Mouse (Mus musculus): ENCODE measurements around the gene Borcs5. TPM values are rescaled to one million over a fixed set of nuclear protein-coding genes. Genes with fewer than 3 reads are reported as not detected.

The Borcs5 gene
- total and polyA plus RNA-seq, 3 experiments = 10.2 to 16.4 (median 10.4) TPM

- H3K36me3 ChIP-seq (replicated peaks in 1 of 2; ENCODE audit: control insufficient read depth in 1 of 2, insufficient read depth in 1 of 2, low read length in 1 of 2) = peaks cover 16 to 48% of the 10 kb centered on the region in 2 experiments
- H3K27me3 ChIP-seq (replicated peaks) = no peaks in the 10 kb centered on the region
- H3K27ac ChIP-seq (ENCODE audit: insufficient read depth, low read depth) = no peak overlapping the region
- H3K9ac ChIP-seq (ENCODE audit: insufficient read depth, low read depth) = no peak overlapping the region
- in situ Hi-C loops (cut with MboI; ENCODE audit: low pct_ligation_motif_present, low pct_unique_long_range_greater_than_20kb, low sequenced_read_pairs) = no loop called here
- no peak for DNase-seq (ENCODE audit: extremely low read depth)
- peaks cover 0 to 15% of the 10 kb centered on the region in 2 experiments; a peak in 2 of 4 replicates for H3K4me1 ChIP-seq (ENCODE audit: control insufficient read depth in 1 of 2, insufficient read depth in 2 of 2)
- H3K4me2 ChIP-seq (ENCODE audit: insufficient read depth, low read depth, poor library complexity, severe bottlenecking) = no peak overlapping the region
- H3K9me3 ChIP-seq (replicated peaks; ENCODE audit: low read length) = no peaks in the 10 kb centered on the region
- H3K79me2 ChIP-seq (replicated peaks; ENCODE audit: control insufficient read depth, extremely low read depth, insufficient read depth, poor library complexity, severe bottlenecking) = no peaks in the 10 kb centered on the region; the same call in 1 of the 2 replicates
- no peak overlapping the region for H3K4me3 ChIP-seq (replicated peaks in 1 of 3; ENCODE audit: low read depth in 2 of 3, low read length in 2 of 3, poor library complexity in 1 of 3)
- dilution Hi-C loops (cut with MboI; ENCODE audit: extremely low pct_ligation_motif_present, extremely low pct_unique_long_range_greater_than_20kb, low sequenced_read_pairs) = no loop called here
- TF ChIP-seq TBP (conservative IDR thresholded peaks at IDR 0.05; ENCODE audit: low read depth, low read length) (no peak), RAD21 (IDR thresholded peaks at IDR 0.05; ENCODE audit: low read depth, low read length) (no peak), MAFK (IDR thresholded peaks at IDR 0.05; ENCODE audit: insufficient replicate concordance, low read length) (no peak), GABPA (IDR thresholded peaks at IDR 0.05; ENCODE audit: insufficient replicate concordance, low read depth, low read length) (no peak), HCFC1 (IDR thresholded peaks at IDR 0.05; ENCODE audit: low read depth, low read length) (no peak)
These were observed 104.3 kb downstream of the Borcs5 start for GRCm38 (mm10) chr6:134743568-134743967.

GRCm38 (mm10) chr6:134745876-134746275 lies 106.6 kb downstream of the Borcs5 start:
- in situ Hi-C loops (cut with MboI; ENCODE audit: low pct_ligation_motif_present, low pct_unique_long_range_greater_than_20kb, low sequenced_read_pairs) (no loop called here), dilution Hi-C loops (cut with MboI; ENCODE audit: extremely low pct_ligation_motif_present, extremely low pct_unique_long_range_greater_than_20kb, low sequenced_read_pairs) (no loop called here)
- H3K9me3 ChIP-seq (replicated peaks; ENCODE audit: low read length) = no peaks in the 10 kb centered on the region
- no peak overlapping the region for H3K27ac ChIP-seq (ENCODE audit: insufficient read depth, low read depth)
- H3K9ac ChIP-seq (ENCODE audit: insufficient read depth, low read depth) = no peak overlapping the region
- no peaks in the 10 kb centered on the region for H3K27me3 ChIP-seq (replicated peaks)
- H3K79me2 ChIP-seq (replicated peaks; ENCODE audit: control insufficient read depth, extremely low read depth, insufficient read depth, poor library complexity, severe bottlenecking) = no peaks in the 10 kb centered on the region; the same call in 1 of the 2 replicates
- H3K4me3 ChIP-seq (replicated peaks in 1 of 3; ENCODE audit: low read depth in 2 of 3, low read length in 2 of 3, poor library complexity in 1 of 3) = no peak overlapping the region
- H3K4me1 ChIP-seq (ENCODE audit: control insufficient read depth in 1 of 2, insufficient read depth in 2 of 2) = peaks cover 0 to 15% of the 10 kb centered on the region in 2 experiments; a peak in 2 of 4 replicates
- peaks cover 7 to 41% of the 10 kb centered on the region in 2 experiments for H3K36me3 ChIP-seq (replicated peaks in 1 of 2; ENCODE audit: control insufficient read depth in 1 of 2, insufficient read depth in 1 of 2, low read length in 1 of 2)
- DNase-seq (ENCODE audit: extremely low read depth) = no peak
- TF ChIP-seq CHD1 (IDR thresholded peaks at IDR 0.05; ENCODE audit: low read depth, low read length) (no peak), MAX (IDR thresholded peaks at IDR 0.05; ENCODE audit: low read length) (no peak)
- H3K4me2 ChIP-seq (ENCODE audit: insufficient read depth, low read depth, poor library complexity, severe bottlenecking) = no peak overlapping the region

- dilution Hi-C loops (cut with MboI; ENCODE audit: extremely low pct_ligation_motif_present, extremely low pct_unique_long_range_greater_than_20kb, low sequenced_read_pairs) (no loop called here), in situ Hi-C loops (cut with MboI; ENCODE audit: low pct_ligation_motif_present, low pct_unique_long_range_greater_than_20kb, low sequenced_read_pairs) (no loop called here)
- Histone ChIP-seq H3K36me3 (replicated peaks in 1 of 2; ENCODE audit: control insufficient read depth in 1 of 2, insufficient read depth in 1 of 2, low read length in 1 of 2) (peaks cover 12 to 42% of the 10 kb centered on the region in 2 experiments), H3K4me3 (replicated peaks in 1 of 3; ENCODE audit: low read depth in 2 of 3, low read length in 2 of 3, poor library complexity in 1 of 3) (no peak overlapping the region), H3K9me3 (replicated peaks; ENCODE audit: low read length) (no peaks in the 10 kb centered on the region), H3K4me1 (ENCODE audit: control insufficient read depth in 1 of 2, insufficient read depth in 2 of 2) (peaks cover 0 to 18% of the 10 kb centered on the region in 2 experiments; a peak in 2 of 4 replicates), H3K4me2 (ENCODE audit: insufficient read depth, low read depth, poor library complexity, severe bottlenecking) (no peak overlapping the region), H3K79me2 (replicated peaks; ENCODE audit: control insufficient read depth, extremely low read depth, insufficient read depth, poor library complexity, severe bottlenecking) (no peaks in the 10 kb centered on the region; the same call in none of the 2 replicates), H3K27me3 (replicated peaks) (no peaks in the 10 kb centered on the region), H3K27ac (ENCODE audit: insufficient read depth, low read depth) (no peak overlapping the region), H3K9ac (ENCODE audit: insufficient read depth, low read depth) (no peak overlapping the region)
- DNase-seq (ENCODE audit: extremely low read depth) = no peak
- TF ChIP-seq ZKSCAN1 (IDR thresholded peaks at IDR 0.05; ENCODE audit: borderline replicate concordance, low read depth, low read length) = no peak
- no peak for TF ChIP-seq MEF2A (IDR thresholded peaks at IDR 0.05; ENCODE audit: borderline replicate concordance, low read depth, low read length)
- TF ChIP-seq CHD1 (IDR thresholded peaks at IDR 0.05; ENCODE audit: low read depth, low read length) = no peak
- no peak for TF ChIP-seq CTCF (conservative IDR thresholded peaks at IDR 0.05 in 1 of 2, IDR thresholded peaks at IDR 0.05 in 1 of 2; ENCODE audit: low read depth in 2 of 2, low read length in 2 of 2)
- TF ChIP-seq POLR2AphosphoS2 (IDR thresholded peaks at IDR 0.05; ENCODE audit: low read depth, low read length) = no peak
- TF ChIP-seq USF2 (conservative IDR thresholded peaks at IDR 0.05; ENCODE audit: low read depth, low read length) = no peak
- no peak for TF ChIP-seq E2F4 (IDR thresholded peaks at IDR 0.05; ENCODE audit: insufficient replicate concordance, low read depth, low read length)
- TF ChIP-seq SIN3A (IDR thresholded peaks at IDR 0.05; ENCODE audit: low read length) = no peak
- TF ChIP-seq MAZ (IDR thresholded peaks at IDR 0.05; ENCODE audit: low read depth, low read length) = no peak
- TF ChIP-seq MXI1 (IDR thresholded peaks at IDR 0.05; ENCODE audit: low read depth, low read length) = no peak
- no peak for TF ChIP-seq GABPA (IDR thresholded peaks at IDR 0.05; ENCODE audit: insufficient replicate concordance, low read depth, low read length)
- no peak for TF ChIP-seq SMC3 (IDR thresholded peaks at IDR 0.05; ENCODE audit: low read depth, low read length)
- no peak for TF ChIP-seq ZMIZ1 (IDR thresholded peaks at IDR 0.05; ENCODE audit: low read depth, low read length)
- no peak for TF ChIP-seq RCOR1 (conservative IDR thresholded peaks at IDR 0.05; ENCODE audit: low read depth, low read length)
These were observed 108.8 kb downstream of the Borcs5 start for GRCm38 (mm10) chr6:134748126-134748525.
